Mouse (Mus musculus) lung, postnatal 0 days (tissue): Measurements from ENCODE around the gene Mtx3. TPM values are rescaled to one million over a fixed set of nuclear protein-coding genes. Genes with fewer than 3 reads are reported as not detected.

Source experiments
- ATAC-seq: fragments of 200-750 bp; cut with Nextera tagmentation; 2 replicates; pipeline ENCODE4 v1.8.0; 2017; ENCODE audit warnings: moderate library complexity
- DNase-seq: peaks from one replicate; pipeline ENCODE4 v3.0.0-alpha.2; 2016; ENCODE audit warnings: low spot score
- H3K27ac ChIP-seq: fragments of 300-500 bp; sonication (generic); 2 replicates; pipeline ENCODE4 v1.5.1; 2014; ENCODE audit warnings: antibody characterized with exemption, mild to moderate bottlenecking, low read length, mixed read lengths
- H3K27me3 ChIP-seq: fragments of 300-500 bp; sonication (generic); replicated peaks from 2 replicates; pipeline ENCODE4 v1.6.1; 2014; ENCODE audit warnings: low read length, mixed read lengths; ENCODE audit not compliant: insufficient read depth
- H3K36me3 ChIP-seq: fragments of 300-500 bp; sonication (generic); 2 replicates; pipeline ENCODE4 v1.6.1; 2014; ENCODE audit warnings: low read length, mixed read lengths; ENCODE audit not compliant: insufficient read depth
- H3K4me1 ChIP-seq: fragments of 300-500 bp; sonication (generic); 2 replicates; pipeline ENCODE4 v1.6.1; 2014; ENCODE audit warnings: antibody characterized with exemption, low read depth, low read length, mixed read lengths; ENCODE audit not compliant: insufficient read depth
- H3K4me2 ChIP-seq: fragments of 300-500 bp; sonication (generic); replicated peaks from 2 replicates; pipeline ENCODE4 v1.6.1; 2014; ENCODE audit warnings: low read depth, mild to moderate bottlenecking, low read length, moderate library complexity, mixed read lengths
- H3K4me3 ChIP-seq: fragments of 300-500 bp; sonication (generic); 2 replicates; pipeline ENCODE4 v1.5.1; 2014; ENCODE audit warnings: low read depth, low read length
- H3K9ac ChIP-seq: fragments of 300-500 bp; sonication (generic); replicated peaks from 2 replicates; pipeline ENCODE4 v1.6.1; 2014; ENCODE audit warnings: low read depth, mild to moderate bottlenecking
- H3K9me3 ChIP-seq: fragments of 300-500 bp; sonication (generic); 2 replicates; pipeline ENCODE4 v1.6.1; 2016; ENCODE audit warnings: low read length, mixed read lengths
- CTCF ChIP-seq: IDR thresholded peaks from 2 replicates; pipeline ENCODE4 v1.5.1; 2016; ENCODE audit warnings: antibody characterized with exemption, mild to moderate bottlenecking
- EP300 ChIP-seq: IDR thresholded peaks from 2 replicates; pipeline ENCODE4 v1.6.1; 2016; ENCODE audit warnings: antibody characterized with exemption, mild to moderate bottlenecking, control low read depth
- WGBS: fragments of 180-500 bp; shearing (Covaris S2); extraction: QIAGEN DNeasy Blood & Tissue Kit; methylation state at CpG from one replicate; pipeline ENCODE4 v1.1.7; 2014; 5-methylcytosine and 5-hydroxymethylcytosine counted together
- polyA plus RNA-seq: library from polyadenylated mRNA; unstranded; fragments of >200 nt; fragmentation: Nextera tagmentation; extraction: Ambion mirVana; gene quantifications from 2 replicates; pipeline ENCODE4 v1.2.1, GENCODE M21; 2015

Gene Mtx3
- polyA plus RNA-seq, 1 experiment from 2014 or later: 1.4 TPM

DNA sequence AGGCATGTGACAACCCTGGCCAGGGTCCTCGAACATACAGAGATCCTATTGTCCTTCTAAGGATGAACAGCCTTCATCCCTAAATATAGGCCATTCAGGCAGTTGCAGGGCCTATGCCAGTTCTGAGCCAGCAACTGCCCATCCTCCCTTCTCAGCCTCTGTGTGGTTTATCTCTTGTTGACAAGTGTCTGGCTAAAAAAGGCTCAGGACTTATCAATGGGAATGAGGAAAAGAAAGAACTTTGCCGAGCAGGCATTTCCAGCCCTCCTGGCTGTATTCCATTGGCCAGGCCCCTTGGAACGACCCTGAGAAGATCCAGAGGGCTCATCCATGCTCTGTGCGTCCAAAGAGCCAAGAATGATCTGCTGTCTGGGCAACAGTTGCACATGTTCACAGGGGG, 58.7 kb downstream of the Mtx3 start:
- no peak overlapping the region for H3K4me2 ChIP-seq
- WGBS: 44% methylated on average over 4 of the region's 4 CpGs
- ATAC-seq: no peak

DNA sequence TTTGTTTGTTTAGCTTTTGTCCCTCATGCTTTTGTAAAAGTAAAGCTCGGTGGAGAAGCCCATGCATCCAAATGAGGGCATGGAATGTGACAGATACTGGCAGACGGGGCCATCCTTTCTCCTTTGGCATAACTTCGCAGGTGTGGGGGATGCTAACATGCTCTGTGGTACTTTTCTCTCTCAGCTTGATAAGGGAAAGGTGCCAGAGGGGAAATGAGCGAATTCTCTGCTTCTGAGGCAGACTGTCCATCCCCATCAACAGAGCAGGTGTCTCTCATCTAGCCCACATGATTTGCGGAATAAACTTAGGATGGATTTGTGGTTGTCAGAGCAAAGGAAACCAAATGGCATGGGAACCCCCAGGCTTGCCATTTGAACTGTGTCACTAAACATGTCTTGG, 61.4 kb downstream of the Mtx3 start:
- Histone ChIP-seq H3K9ac (no peak overlapping the region), H3K27ac (no peak overlapping the region), H3K4me1 (no peaks in the 10 kb centered on the region), H3K9me3 (no peaks in the 10 kb centered on the region), H3K27me3 (no peaks in the 10 kb centered on the region), H3K4me3 (no peak overlapping the region), H3K36me3 (no peaks in the 10 kb centered on the region), H3K4me2 (no peak overlapping the region)
- no peak for TF ChIP-seq EP300
- no peak for TF ChIP-seq CTCF
- 60% methylated on average over 5 of the region's 5 CpGs for WGBS
- DNase-seq: no peak
- ATAC-seq: no peak

More for the DNA sequence above, 58.7 kb downstream of the Mtx3 start:
- no peak for DNase-seq
- Histone ChIP-seq H3K9me3 (no peaks in the 10 kb centered on the region), H3K27ac (no peak overlapping the region), H3K36me3 (no peaks in the 10 kb centered on the region), H3K9ac (no peak overlapping the region), H3K4me1 (no peaks in the 10 kb centered on the region), H3K4me3 (no peak overlapping the region), H3K27me3 (no peaks in the 10 kb centered on the region)
- TF ChIP-seq EP300 (no peak), CTCF (no peak)

DNA sequence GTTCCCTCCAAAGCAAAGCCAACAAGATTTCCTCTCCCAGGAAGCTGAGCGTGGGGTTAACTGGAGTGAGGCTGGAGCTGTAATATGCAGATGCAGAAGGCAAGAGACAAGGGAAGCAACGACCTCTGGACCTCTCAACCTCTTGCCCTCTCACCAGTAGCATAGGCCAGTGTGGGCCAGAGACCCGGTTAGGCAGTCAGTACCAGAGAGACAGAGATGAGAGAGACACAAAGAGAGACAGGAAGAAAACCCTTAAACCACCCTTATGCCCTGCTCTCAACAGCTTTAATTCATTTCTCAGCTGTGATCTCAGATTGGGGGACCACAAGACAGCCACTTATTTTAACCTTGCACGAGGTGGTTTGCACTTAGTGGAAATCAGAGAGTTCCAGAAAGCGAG, 62.8 kb downstream of the Mtx3 start:
- ATAC-seq (no peak), DNase-seq (no peak)
- H3K9me3 ChIP-seq: no peaks in the 10 kb centered on the region
- no peak overlapping the region for H3K4me3 ChIP-seq
- no peak for TF ChIP-seq EP300
- TF ChIP-seq CTCF: no peak
- no peak overlapping the region for H3K27ac ChIP-seq
- no peaks in the 10 kb centered on the region for H3K36me3 ChIP-seq
- H3K27me3 ChIP-seq: no peaks in the 10 kb centered on the region
- no peak overlapping the region for H3K4me2 ChIP-seq
- WGBS: 48% methylated on average over 5 of the region's 5 CpGs
- H3K4me1 ChIP-seq: no peaks in the 10 kb centered on the region
- H3K9ac ChIP-seq: no peak overlapping the region

Other genes starting within 250 kb of the Mtx3 start
- 21.4 and 22.0 TPM in 2 replicates for gene Serinc5, start 233.7 kb upstream of the Mtx3 start, polyA plus RNA-seq
- gene Thbs4, start 49.9 kb upstream of the Mtx3 start, polyA plus RNA-seq: 0.76 and 0.81 TPM in 2 replicates